Mouse (Mus musculus) effector memory CD4-positive, alpha-beta T cell, adult 7 months (primary cell): ENCODE results near the gene Gm15127. TPM values are rescaled to one million over a fixed set of nuclear protein-coding genes. Genes with fewer than 3 reads are reported as not detected.

Source experiments
- polyA plus RNA-seq: library from polyadenylated mRNA; unstranded; fragments of 100-300 nt; shearing (Covaris generic); gene quantifications from one replicate; pipeline ENCODE4 v1.2.1, GENCODE M21; 2017

Gm15127 gene
- 0.21 TPM for polyA plus RNA-seq

GRCm38 (mm10) chrX:148663298-148663697 lies at the start of gene Gm15127:
Gene Gm15127, plus strand, starts transcription at chrX:148663598.

DNA sequence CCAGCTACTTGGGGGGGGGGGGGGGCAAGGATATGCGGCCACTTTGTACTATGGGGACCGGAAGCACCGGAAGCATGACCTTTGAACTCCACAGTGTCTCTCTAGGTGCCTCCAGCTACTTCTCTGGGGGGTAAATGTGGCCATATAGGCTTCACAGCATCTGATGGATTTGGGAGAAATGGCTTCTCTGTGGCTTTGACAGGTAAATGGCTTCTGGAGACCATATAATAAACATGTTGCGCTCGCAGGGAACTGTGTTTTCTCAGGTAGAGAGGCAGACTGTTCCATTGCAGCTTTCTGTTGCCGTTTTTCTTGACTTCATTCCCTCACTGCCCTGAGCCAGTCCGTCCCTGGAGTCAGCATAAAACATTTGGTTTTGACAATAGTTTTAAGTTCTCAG lies 48.3 kb upstream of the Gm15127 start, which contains the start of gene Gm8334:
TSS of gene Gm8334 (minus strand) at position 101 of the 400 bp plus-strand sequence.

Other genes starting within 250 kb of the Gm15127 start
- not detected for gene Gm15114, start 174.6 kb upstream of the Gm15127 start, polyA plus RNA-seq
- gene Gm8334, start 48.4 kb upstream of the Gm15127 start, polyA plus RNA-seq, result not detected
- not detected for gene Luzp4, start 194.0 kb downstream of the Gm15127 start, polyA plus RNA-seq